Mouse (Mus musculus): ENCODE measurements at regions not wholly inside any gene's neighbourhood (a gene's known extent, or its start where the extent isn't known, plus 50 kb on each side); places are given as distances from the start of the nearest gene placed in this dataset.

DNA sequence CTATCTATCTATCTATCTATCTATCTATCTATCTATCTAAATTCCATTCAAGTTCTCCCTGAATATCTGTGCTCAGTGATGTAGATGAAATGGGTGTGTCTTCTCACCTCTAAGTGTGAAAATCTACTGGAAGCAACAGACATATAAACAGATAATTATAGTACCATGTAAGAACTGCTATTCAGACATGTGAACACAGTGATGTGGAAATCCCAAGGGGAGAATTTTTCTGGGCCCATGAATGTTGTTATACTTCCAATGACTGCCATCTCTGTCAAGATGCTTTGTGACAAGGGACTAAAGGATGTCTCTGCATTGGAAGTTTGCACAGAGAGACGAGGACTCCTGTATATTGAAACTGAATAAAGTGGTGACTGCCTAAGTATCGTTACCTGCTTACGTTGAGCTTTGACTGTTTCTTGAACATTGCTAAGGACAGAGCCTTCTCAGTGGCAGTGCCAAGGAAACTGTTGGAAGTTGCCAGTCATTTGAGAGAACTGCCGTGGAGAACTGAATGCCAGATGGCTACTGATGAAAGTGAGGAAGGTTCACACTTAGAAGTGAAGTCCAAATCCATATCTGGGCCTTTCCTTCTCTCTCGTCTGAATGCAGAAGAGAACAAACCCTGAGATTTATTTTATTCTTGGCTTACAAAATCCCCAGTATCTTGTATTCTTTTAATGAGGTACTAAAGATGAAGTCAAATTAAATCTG lies 175.0 kb upstream of the Cd180 start:
- DNase-seq = no peak

- no peak for DNase-seq
These were observed 171.9 kb upstream of the Cd180 start for GRCm38 (mm10) chr13:102521427-102521826.

GRCm38 (mm10) chr13:102522080-102522479 lies 171.3 kb upstream of the Cd180 start:
- DNase-seq = no peak

DNA sequence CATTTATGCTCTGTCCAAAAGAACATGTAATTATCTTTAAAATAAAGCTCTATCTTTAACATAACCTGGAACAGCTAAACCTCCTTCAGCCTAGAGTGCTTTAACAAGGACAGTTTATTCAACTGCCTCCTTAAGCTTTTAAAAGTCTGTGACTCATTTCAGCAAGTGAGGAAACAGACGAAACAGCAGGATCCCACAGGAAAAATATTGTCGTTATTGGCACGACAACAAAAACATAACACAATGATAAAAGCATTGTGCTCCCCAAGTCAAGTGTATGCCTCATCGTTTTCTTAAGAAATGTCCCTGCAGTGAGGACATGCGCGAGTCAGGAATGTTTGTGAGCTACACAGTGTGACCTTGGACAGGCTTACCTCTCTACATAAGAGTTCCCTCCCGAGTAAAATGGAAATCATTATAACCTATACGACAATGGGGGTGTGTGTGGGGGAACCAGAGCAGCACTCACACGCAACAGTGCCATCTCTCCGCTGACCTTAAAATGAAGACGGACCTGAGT lies 166.7 kb upstream of the Cd180 start:
- no peak for DNase-seq

DNA sequence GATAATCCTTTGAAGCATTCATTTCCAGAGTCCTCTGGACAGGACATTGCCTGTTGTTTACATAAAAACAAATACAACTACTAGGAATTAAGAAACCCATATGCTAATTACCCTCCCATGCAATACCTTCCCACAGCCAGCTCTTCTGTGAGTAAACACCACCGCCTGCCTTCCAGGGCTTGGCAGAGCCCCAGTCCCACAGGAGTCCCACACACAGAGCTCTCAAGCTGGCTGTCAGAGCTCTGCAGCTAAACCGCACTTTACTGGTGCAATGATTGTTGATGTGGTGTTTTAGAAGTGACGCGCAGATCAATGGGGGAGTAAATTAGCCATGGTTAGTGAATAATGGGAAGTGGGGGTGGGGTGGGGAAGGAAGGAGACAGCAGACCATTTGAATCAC lies 159.6 kb upstream of the Cd180 start:
- no peak for DNase-seq

DNA sequence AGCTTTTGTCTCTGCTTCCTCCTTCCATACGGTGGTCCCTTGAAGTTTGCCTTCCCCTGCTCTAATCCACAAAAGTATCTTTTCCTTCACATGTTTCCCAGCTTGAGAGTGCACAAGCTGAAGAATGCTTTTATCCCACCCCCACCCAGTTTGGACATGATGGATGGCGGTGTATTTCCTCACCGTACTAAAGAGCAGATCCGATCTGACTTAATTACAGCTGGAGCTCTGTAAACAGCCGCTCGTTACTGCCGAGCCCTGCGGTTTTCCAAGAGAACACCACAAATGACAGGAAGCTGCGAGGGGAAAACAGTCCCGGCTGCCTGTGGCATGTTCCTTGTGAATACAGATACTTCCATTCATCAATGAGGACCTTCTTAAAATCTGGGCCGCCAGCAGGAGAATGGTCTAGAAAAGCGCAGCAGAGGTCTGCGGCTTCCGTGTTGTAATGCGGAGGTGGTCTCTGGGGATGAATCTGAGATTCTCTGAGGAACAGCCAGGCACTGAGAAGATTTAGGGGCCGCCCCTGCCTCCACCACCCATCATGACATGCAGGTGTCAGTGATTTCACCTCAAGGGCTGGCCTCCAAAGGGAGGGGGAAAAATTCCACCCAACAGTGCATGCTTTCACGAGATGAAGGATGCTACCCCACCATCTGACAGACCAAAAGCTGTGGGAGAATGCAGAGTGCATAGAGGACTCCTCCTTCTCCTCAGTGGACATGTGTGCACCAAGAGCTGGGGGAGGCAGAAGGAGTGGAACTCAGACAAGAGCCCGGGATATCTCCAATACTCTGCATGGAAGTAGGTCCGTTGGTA lies 155.7 kb upstream of the Cd180 start:
- no peak for DNase-seq

DNA sequence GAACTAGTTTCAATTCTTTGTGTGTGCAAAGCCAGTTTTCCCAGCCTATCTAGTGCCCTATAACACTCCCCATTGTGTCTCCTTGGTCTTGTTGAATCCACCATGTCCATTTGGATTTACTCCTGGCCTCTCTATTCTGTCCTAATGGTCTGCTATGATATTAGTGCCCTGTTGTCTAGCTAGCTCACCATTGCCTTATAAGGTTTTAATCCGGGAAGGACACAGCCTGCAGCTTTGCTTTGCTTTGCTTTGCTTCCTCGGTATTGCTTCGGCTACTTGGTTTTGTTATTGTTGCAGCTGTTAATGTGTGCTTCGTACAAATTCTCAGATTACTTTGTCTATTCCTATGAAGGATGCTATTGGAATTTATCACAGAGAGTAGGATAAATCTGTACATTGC lies 152.9 kb upstream of the Cd180 start:
- DNase-seq = no peak

- no peak for DNase-seq
These were observed 148.8 kb upstream of the Cd180 start for GRCm38 (mm10) chr13:102544359-102545165.

DNA sequence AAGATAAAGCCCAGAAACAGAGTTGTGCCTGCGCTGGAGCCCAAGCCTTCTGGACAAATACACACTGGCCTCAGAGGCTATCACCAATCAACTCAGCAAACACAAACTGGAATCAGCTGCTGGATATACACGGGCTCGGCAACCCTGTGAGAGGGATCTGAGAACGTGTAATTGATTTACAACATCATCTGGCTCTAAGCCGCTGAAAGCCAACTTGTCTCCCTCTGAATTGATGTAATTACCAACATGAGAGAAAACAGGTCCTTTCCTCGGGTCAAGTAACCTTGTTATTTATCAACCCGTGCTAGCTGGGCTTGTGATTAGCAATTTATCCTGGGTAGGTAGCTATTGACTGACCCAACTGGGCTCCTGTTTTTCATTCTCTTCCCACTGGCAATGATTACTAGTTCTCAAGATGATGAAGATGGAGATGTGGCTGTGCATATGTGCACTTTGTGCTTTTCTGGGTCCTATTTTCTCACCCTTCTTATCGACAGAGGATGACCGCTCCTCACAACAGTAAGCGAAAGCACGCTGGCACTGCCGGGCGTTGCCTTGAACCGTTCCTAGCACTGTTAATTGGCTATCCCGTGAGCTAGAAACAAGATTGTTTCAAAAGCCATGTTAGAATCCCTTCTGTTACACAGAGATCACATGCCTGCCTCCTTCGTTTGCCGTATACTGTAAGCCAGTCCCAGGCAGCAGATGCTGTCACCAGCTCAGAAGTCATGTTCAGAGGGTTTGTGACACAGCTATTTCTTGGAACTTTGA lies 147.3 kb upstream of the Cd180 start:
- no peak for DNase-seq

DNA sequence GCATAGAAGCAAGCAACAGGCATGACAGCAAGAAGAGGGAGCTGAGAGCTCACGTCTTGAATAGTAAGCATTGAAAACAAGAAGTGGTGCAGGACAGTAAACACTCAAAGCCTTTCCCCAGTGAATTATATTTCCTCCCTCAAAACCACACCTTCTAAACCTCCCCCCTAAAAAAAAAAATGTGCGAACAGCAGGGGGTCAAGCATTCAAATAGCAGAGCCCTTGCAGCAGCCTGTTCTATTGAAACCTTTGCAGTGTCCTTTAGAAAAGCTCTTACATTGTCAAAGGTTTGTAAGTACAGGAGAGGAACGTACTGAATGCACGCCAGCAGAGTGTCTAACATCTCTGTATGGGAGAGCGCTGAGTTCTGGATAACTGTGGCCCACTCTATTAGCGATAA lies 145.1 kb upstream of the Cd180 start:
- no peak for DNase-seq

DNA sequence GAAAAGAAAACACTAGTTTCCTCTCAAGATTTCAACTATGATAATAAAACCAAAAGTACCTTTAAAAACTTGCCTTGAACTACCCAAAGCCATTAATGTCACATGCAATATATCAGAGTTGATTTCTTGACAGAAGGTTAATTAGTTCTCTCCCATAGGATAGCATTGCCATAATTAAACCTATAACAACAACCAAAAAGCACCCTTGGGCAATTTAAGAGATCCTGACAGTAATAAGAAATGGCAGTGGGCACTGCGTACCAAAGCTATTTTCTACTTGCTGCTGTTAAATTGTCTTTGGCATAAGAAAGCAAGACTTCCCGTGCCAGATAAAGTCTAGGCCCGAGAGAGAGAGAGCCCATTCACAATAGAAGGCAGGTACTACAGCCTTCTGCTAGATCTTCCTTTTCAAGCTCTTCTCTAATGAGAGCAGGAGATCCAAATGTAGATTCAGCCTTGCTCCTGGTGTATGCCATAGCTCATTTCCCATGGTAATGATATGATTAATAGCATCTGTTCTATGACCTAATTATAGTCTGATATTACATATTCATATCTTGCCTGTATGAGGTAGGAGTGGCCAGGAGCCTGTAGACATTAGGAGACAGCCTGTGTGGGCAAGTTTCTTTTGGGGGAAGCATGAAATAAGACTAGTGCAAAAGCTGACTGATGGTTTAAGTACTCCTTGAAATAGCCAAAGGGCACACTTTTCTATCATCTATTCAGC lies 126.3 kb upstream of the Cd180 start:
- no peak for DNase-seq

DNA sequence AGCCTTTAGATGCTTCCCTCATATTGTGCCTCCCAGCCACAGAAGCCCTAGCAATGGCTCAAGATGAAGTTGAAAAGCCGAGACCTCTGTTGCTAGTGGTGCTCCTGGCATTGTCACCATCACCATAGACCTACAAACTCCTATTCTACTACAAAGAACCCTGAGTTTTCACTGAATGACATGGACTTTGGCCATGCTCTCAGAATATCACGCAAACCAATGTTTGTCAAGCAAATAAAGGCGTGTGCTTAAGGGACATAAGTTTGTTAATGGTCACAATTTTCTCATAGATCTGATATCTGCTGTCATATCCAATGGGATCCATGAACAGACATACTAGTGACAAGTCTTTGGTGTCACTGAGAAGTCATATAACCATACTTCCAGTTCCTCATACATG lies 123.8 kb upstream of the Cd180 start:
- no peak for DNase-seq

DNA sequence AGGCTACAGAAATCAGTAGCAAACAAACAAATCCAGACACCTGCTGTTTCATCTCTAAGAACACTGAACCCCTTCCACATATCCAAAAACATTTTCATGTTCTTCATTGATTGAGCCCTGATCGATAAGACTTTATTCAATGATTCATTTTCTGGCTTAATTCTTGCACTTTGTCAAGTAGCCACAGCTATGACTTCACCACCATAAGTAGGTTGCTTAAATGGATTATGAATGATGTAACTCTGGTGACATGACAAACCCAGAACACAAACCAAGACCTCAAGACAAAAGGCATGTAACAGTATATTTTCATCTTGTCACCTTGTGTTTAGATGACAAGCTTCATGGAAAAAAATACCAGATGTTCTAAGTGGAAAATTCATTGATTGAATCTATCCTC lies 123.1 kb upstream of the Cd180 start:
- no peak for DNase-seq

DNA sequence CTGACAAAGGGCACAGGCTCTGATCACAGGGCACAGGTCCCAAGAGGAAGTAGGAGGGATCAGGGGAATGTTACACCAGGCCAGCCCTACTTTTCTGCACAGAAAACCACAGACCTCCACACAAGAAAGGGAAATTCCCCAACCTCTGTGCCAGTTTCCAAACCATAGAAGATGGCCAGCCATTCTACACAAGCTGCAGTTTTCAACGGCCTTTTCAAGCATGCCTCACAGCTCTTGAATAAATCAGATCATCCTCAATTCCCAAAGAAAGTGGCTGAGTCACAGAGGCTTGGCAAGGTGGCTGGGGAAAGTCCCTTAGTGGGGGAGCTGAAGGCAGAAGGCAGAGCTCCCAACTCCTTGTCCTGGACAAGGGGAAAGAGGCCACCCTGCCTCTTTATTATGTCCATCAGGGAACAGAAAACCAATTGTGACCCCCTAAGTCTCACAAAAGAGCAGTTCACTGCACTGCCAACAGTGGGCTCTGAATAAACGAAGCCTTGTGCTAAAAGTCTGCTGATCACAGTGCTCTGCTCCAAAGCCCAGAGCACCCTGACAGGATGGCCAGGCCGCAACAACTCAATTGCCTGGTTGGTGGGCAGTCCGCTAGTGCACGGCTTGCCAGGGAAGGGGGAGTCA lies 120.0 kb upstream of the Cd180 start:
- peak; percentile 24 for DNase-seq

DNA sequence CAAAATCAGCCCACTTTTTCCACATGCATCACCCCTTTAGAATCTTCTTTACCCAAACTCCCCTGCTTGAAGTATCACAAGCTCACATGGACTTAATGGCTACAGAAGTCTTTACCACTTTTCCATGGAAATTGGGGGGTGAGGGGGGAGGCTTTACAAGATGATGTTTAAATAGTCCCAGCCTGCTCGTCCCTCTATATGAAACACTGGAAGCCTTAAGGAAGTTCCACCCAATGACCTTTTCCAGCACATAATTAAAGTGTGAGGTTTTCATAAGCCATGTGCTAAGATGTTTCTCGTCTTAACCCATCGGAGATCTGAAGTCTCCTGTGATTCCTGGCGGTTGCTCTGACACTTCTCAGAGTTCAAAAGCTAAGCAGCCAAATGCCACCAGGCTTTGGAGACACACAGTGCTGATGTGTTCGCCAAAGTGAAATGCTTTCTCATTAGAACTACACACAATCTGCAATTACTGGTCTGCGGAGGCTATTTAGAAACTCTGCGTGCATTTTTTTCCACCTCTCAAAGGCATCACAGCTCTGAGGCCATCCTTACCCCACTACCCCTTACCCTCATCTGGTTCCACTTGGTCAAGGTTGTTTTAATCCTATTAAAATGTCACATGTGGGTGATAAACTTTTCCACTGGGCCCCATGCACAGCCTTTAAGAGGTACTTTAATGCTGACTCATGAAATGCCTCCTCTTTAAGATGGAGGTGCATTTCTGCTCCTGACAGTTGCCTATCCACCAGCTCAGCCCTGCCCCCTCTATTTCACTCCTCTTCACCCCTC lies 116.3 kb upstream of the Cd180 start:
- no peak for DNase-seq

- peak; percentile 32 for DNase-seq
These were observed 114.5 kb upstream of the Cd180 start for GRCm38 (mm10) chr13:102578811-102579210.

DNA sequence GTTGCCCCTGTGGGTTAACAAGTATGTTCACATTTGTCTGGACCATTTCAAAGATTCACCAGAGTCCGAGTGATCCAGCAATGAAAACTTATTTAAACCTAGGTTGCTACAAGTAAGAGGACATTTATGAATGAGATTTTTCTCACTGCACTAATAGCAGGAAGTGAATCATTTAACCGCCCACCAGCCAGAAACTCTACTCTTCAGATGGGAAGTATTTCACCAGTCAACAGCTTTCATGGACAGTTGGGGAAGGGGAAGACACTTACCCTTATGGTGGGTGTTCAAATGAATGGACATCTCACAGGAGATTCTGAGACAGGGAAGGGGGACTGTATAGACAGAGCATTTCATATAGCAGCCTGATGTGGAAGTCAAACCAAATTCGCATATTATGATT lies 113.7 kb upstream of the Cd180 start:
- DNase-seq = no peak

GRCm38 (mm10) chr13:102583984-102584645 lies 109.2 kb upstream of the Cd180 start:
- no peak for DNase-seq

- peak; percentile 28 for DNase-seq
These were observed 107.1 kb upstream of the Cd180 start for GRCm38 (mm10) chr13:102586215-102586614.

All from adrenal gland, adult 8-10 months (tissue).